10 mouse cellular contexts compared by ENCODE assay signal in the genomic region with DNA sequence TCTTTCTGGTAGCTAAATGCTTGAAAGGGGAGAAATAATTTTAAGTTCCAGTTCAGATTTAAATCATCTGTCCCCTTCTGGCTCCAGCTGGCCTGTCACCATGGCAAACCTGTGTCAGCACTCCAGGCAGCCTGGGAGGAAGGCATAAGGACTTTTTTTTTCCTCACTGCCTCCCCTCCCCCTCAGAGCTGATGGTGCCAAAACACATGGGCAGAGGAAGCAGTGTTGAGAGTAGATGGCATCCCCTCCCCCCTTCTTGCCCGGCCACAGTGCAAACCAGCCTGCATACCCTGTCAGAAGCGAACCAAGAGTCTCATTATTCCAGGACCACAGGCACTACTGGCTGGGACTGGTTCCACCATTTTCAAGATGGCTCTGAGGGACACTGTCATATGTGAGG.
A peak's percentile ranks its signal among the peaks of the same experiment; 100 is the strongest.
DNase-seq lines count a peak whose midpoint lies in the region; ATAC-seq and TF ChIP-seq lines count a peak whose summit lies in the region.
"Had no signal": no experiment of that assay in that cellular context is flagged by ENCODE, and none has a peak within 500 bp of the region (broad histone marks: within the 10 kb centered on the region; RNA-seq: fewer than 3 reads in every experiment).

No protein-coding gene starts in this region.

- peak; percentile 20 for DNase-seq in kidney, adult 2 months
- DNase-seq in kidney, adult 11 months = no peak
- peak; percentile 11 to 44 for DNase-seq in frontal cortex, adult 2 months (ENCODE audit: extremely low spot score in 1 of 2, low spot score in 1 of 2)
- peak; percentile 38 to 71 for DNase-seq in layer of hippocampus, postnatal 14 days (ENCODE audit: low spot score in 2 of 2)
- no peak for DNase-seq in gastrocnemius, adult 8-10 months (ENCODE audit: low spot score in 2 of 2)
- no peak for DNase-seq in heart, adult 2 months
- no peak for DNase-seq in urinary bladder, adult 2 months (ENCODE audit: low spot score)

- H3K4me1 ChIP-seq in kidney, adult 2 months (ENCODE audit: control insufficient read depth, insufficient read depth, low read length) = no peaks in the 10 kb centered on the region
- peaks cover 25% of the 10 kb centered on the region; the same call in 1 of the 2 replicates for H3K4me1 ChIP-seq in neural tube, embryonic 14.5 days (ENCODE audit: control insufficient read depth, insufficient read depth, low read length)
- H3K4me1 ChIP-seq in heart, adult 2 months (ENCODE audit: control insufficient read depth, insufficient read depth, low read length) = peaks cover 14% of the 10 kb centered on the region
- H3K4me1 ChIP-seq: liver, embryonic 15.5 days had no signal

- no peak for TF ChIP-seq POLR2A in kidney, adult 2 months (IDR thresholded peaks at IDR 0.05; ENCODE audit: low read depth, low read length)
- no peak for TF ChIP-seq POLR2A in heart, adult 2 months (IDR thresholded peaks at IDR 0.05; ENCODE audit: insufficient read depth, low read depth, low read length)

- no peak overlapping the region for H3K4me3 ChIP-seq in kidney, adult 2 months (ENCODE audit: insufficient read depth, low read depth, low read length)
- H3K4me3 ChIP-seq in neural tube, embryonic 14.5 days (ENCODE audit: low read depth, low read length) = no peak overlapping the region
- no peak overlapping the region for H3K4me3 ChIP-seq in heart, adult 2 months
- H3K4me3 ChIP-seq: embryonic facial prominence, embryonic 13.5 days; liver, embryonic 15.5 days had no signal

- H3K27me3 ChIP-seq in kidney, adult 2 months (replicated peaks; ENCODE audit: control insufficient read depth, insufficient read depth, low read length) = no peaks in the 10 kb centered on the region
- no peaks in the 10 kb centered on the region for H3K27me3 ChIP-seq in neural tube, embryonic 14.5 days (ENCODE audit: control insufficient read depth, insufficient read depth, low read length)
- H3K27me3 ChIP-seq in heart, adult 2 months (ENCODE audit: control insufficient read depth, insufficient read depth, low read length) = no peaks in the 10 kb centered on the region
- H3K27me3 ChIP-seq: embryonic facial prominence, embryonic 13.5 days had no signal

- H3K27ac ChIP-seq in kidney, adult 2 months (ENCODE audit: insufficient read depth, low read depth, low read length) = no peak overlapping the region
- H3K27ac ChIP-seq in neural tube, embryonic 14.5 days (ENCODE audit: low read depth, low read length) = peak overlapping the region; percentile 55; the same call in 1 of the 2 replicates
- H3K27ac ChIP-seq in heart, adult 2 months = no peak overlapping the region
- H3K27ac ChIP-seq: embryonic facial prominence, embryonic 13.5 days; liver, embryonic 15.5 days had no signal

- no peak for TF ChIP-seq CTCF in kidney, adult 2 months (conservative IDR thresholded peaks at IDR 0.05; ENCODE audit: insufficient read depth, insufficient read length, low read depth, low read length)
- TF ChIP-seq CTCF in heart, adult 2 months (IDR thresholded peaks at IDR 0.05) = no peak

- peak; percentile 87 for ATAC-seq in neural tube, embryonic 14.5 days (ENCODE audit: low read depth)

- H3K9ac ChIP-seq in neural tube, embryonic 14.5 days (replicated peaks; ENCODE audit: low read depth, low read length) = no peak overlapping the region
- H3K9ac ChIP-seq in heart, adult 2 months (ENCODE audit: low read depth, low read length) = no peak overlapping the region
- H3K9ac ChIP-seq: embryonic facial prominence, embryonic 13.5 days; liver, embryonic 15.5 days had no signal

- WGBS in kidney, adult 2 months = 35% methylated on average over 2 of the region's 2 CpGs
- 23% methylated on average over 2 of the region's 2 CpGs for WGBS in neural tube, embryonic 14.5 days
- WGBS in heart, adult 2 months = 66% methylated on average over 2 of the region's 2 CpGs

- intact Hi-C loops in heart, adult 2 months (cut with DNase I) = no loop called here

- H3K9me3 ChIP-seq in neural tube, embryonic 14.5 days (ENCODE audit: control insufficient read depth, low read length) = no peaks in the 10 kb centered on the region
- H3K9me3 ChIP-seq: embryonic facial prominence, embryonic 13.5 days; liver, embryonic 15.5 days had no signal

- no peaks in the 10 kb centered on the region for H3K79me2 ChIP-seq in heart, adult 2 months (replicated peaks; ENCODE audit: control insufficient read depth, insufficient read depth, low read length)

- H3K4me2 ChIP-seq in neural tube, embryonic 14.5 days (ENCODE audit: low read depth, low read length) = no peak overlapping the region
- H3K4me2 ChIP-seq: embryonic facial prominence, embryonic 13.5 days; liver, embryonic 15.5 days had no signal

- TF ChIP-seq EP300 in heart, adult 2 months (IDR thresholded peaks at IDR 0.05; ENCODE audit: insufficient read depth, low read depth, low read length) = no peak

- H3K36me3 ChIP-seq in kidney, adult 2 months (ENCODE audit: control insufficient read depth, insufficient read depth, low read length) = no peaks in the 10 kb centered on the region
- no peaks in the 10 kb centered on the region for H3K36me3 ChIP-seq in neural tube, embryonic 14.5 days (ENCODE audit: control insufficient read depth, insufficient read depth, low read length)
- peaks cover 6% of the 10 kb centered on the region; the same call in 1 of the 2 replicates for H3K36me3 ChIP-seq in heart, adult 2 months (ENCODE audit: control insufficient read depth, insufficient read depth, low read length)
- H3K36me3 ChIP-seq: embryonic facial prominence, embryonic 13.5 days; liver, embryonic 15.5 days had no signal

Comparison
In these comparisons a context has a peak if more than half of its experiments do, and no peak if none do; other contexts are left out.
1. DNase-seq: peak in kidney, adult 2 months (single experiment), frontal cortex, adult 2 months (2 of 2) and layer of hippocampus, postnatal 14 days (2 of 2); none in kidney, adult 11 months (single experiment), gastrocnemius, adult 8-10 months (0 of 2), heart, adult 2 months (0 of 2) and urinary bladder, adult 2 months (single experiment).